In the genomic region with DNA sequence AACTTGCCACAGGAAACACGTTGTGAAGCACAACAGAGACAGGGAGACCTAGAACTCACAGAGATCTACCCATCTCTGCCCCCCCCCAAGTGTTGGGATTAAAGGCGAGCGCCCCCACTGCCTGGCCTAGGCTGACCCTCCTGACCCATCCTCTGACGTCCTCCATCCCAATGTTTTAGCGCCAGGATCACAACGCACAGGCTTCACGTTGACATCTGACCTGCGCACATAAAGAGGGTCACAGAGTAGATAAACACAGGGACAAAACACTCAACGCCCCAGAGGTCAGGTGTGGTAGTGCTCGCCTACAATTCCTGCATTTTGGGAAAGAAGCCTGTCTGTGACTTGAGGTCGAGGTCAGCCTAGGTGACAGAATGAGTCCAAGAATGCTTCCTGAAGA, we compare ENCODE assay signal across 30 mouse cellular contexts.
"Had no signal": no experiment of that assay in that cellular context is flagged by ENCODE, and none has a peak within 500 bp of the region (broad histone marks: within the 10 kb centered on the region; RNA-seq: fewer than 3 reads in every experiment).

No protein-coding gene starts in this region.

- H3K27me3 ChIP-seq: limb, embryonic 12.5 days; limb, embryonic 13.5 days; limb, embryonic 15.5 days; liver, embryonic 12.5 days; liver, embryonic 13.5 days; liver, embryonic 15.5 days; lung, embryonic 15.5 days; megakaryocyte, embryonic 14.5 days; midbrain, embryonic 12.5 days; midbrain, embryonic 13.5 days; midbrain, embryonic 15.5 days; neural tube, embryonic 12.5 days had no signal

- H3K4me2 ChIP-seq: limb, embryonic 12.5 days; limb, embryonic 13.5 days; limb, embryonic 15.5 days; liver, embryonic 11.5 days; liver, embryonic 12.5 days; liver, embryonic 13.5 days; liver, embryonic 15.5 days; lung, embryonic 14.5 days; lung, embryonic 15.5 days; midbrain, embryonic 11.5 days; midbrain, embryonic 12.5 days; midbrain, embryonic 13.5 days; midbrain, embryonic 15.5 days; neural tube, embryonic 12.5 days had no signal

- ATAC-seq: liver, embryonic 12.5 days; liver, postnatal 0 days; midbrain, embryonic 13.5 days; midbrain, embryonic 15.5 days; midbrain, embryonic 16.5 days had no signal

- H3K27ac ChIP-seq: left cerebral cortex, adult 2 months; limb, embryonic 10.5 days; limb, embryonic 12.5 days; limb, embryonic 13.5 days; limb, embryonic 15.5 days; liver, embryonic 12.5 days; liver, embryonic 13.5 days; liver, embryonic 15.5 days; lung, embryonic 15.5 days; macrophage; midbrain, embryonic 10.5 days; midbrain, embryonic 12.5 days; midbrain, embryonic 13.5 days; midbrain, embryonic 15.5 days; neural tube, embryonic 12.5 days had no signal

- H3K4me1 ChIP-seq: limb, embryonic 10.5 days; limb, embryonic 12.5 days; limb, embryonic 13.5 days; liver, embryonic 12.5 days; lung, embryonic 15.5 days; midbrain, embryonic 10.5 days; midbrain, embryonic 12.5 days; midbrain, embryonic 13.5 days; midbrain, embryonic 15.5 days; neural tube, embryonic 12.5 days had no signal

- H3K4me3 ChIP-seq: left cerebral cortex, adult 2 months; limb, embryonic 10.5 days; limb, embryonic 12.5 days; limb, embryonic 13.5 days; limb, embryonic 15.5 days; liver, embryonic 12.5 days; liver, embryonic 13.5 days; liver, embryonic 15.5 days; lung, embryonic 15.5 days; megakaryocyte, embryonic 14.5 days; midbrain, embryonic 10.5 days; midbrain, embryonic 12.5 days; midbrain, embryonic 13.5 days; midbrain, embryonic 15.5 days; myocyte; neural tube, embryonic 12.5 days had no signal

- H3K9me3 ChIP-seq: limb, embryonic 10.5 days; limb, embryonic 12.5 days; limb, embryonic 13.5 days; limb, embryonic 15.5 days; liver, embryonic 12.5 days; liver, embryonic 13.5 days; liver, embryonic 15.5 days; lung, embryonic 15.5 days; megakaryocyte, embryonic 14.5 days; midbrain, embryonic 10.5 days; midbrain, embryonic 12.5 days; midbrain, embryonic 13.5 days; midbrain, embryonic 15.5 days; neural tube, embryonic 12.5 days had no signal

- DNase-seq: left cerebral cortex, postnatal 4 days; liver, embryonic 13.5 days; liver, postnatal 0 days; lung, adult 18-20 months; lung, adult 2 months; lung, embryonic 14.5 days; lung, postnatal 10 days; lung, postnatal 14 days; lung, postnatal 36 days; lung, postnatal 4 days; midbrain, embryonic 14.5 days had no signal

- H3K9ac ChIP-seq: limb, embryonic 12.5 days; limb, embryonic 13.5 days; limb, embryonic 15.5 days; liver, embryonic 12.5 days; liver, embryonic 13.5 days; liver, embryonic 15.5 days; liver, postnatal 0 days; lung, embryonic 14.5 days; lung, embryonic 15.5 days; midbrain, embryonic 12.5 days; midbrain, embryonic 13.5 days; midbrain, embryonic 15.5 days; neural tube, embryonic 12.5 days had no signal
